Mouse (Mus musculus): Measurements from ENCODE around the gene Eif3i. TPM values are rescaled to one million over a fixed set of nuclear protein-coding genes. Genes with fewer than 3 reads are reported as not detected.

Eif3i gene
- 100 to 1,000 TPM; 135 to 141 TPM for total RNA-seq (2021)
- long read RNA-seq, experiment 1, transcript Eif3i-201 (11 exons, 1,123 nt): major isoform, 71 of 95 reads
- long read RNA-seq, experiment 1, partial matches to known transcripts: 22 of 95 reads
- long read RNA-seq, experiment 1, other reads (novel, unspliced or antisense): 2 of 95 reads
- long read RNA-seq, experiment 2, transcript Eif3i-201 (11 exons, 1,123 nt): major isoform, 67 of 81 reads
- long read RNA-seq, experiment 2, partial matches to known transcripts: 13 of 81 reads
- long read RNA-seq, experiment 2, other reads (novel, unspliced or antisense): 1 of 81 reads

DNA sequence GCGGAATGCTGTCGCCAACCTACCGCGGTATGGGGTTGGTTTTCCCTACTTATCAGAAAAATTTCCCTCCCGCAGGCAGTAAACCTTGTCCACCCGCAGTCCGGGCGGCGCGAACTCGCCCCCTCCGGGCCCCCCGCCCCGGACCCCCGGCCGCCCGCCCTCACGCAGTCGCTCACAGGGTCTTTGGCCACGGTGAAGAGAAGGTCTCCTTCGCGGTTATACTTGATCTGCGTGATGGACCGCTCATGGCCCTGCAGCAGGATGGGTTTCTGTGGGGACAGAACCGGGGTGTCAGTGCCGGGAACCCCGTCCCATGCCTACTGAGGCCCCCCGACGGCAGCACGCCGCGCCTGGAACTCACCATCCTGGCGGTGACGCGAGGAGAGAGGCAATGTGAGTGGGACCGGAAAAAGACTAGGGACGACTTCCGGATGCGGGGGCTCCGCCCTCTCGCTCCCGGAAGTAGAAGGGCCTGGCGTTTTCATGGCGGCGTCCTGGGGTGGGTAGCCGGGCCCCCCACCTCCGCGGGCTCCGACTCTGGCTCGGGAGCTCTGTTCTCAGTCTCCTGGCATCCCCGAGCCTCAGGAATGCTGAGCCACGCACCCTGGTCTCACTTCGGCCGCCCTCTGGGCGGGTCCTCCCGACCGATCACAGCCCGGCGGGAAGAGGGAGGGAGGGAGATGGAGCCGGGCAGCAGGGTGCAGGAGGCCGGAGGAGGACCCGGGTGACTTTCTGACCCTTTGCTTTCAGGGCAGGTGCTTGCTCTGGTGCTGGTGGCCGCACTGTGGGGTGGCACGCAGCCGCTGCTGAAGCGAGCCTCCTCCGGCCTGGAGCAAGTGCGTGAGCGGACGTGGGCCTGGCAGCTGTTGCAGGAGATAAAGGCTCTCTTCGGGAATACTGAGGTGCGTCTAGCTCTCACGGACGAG is at the start of gene Eif3i, which contains the start of gene Tmem234:
TSS of gene Eif3i (minus strand) at position 416 of the 926 bp plus-strand sequence.
TSS of gene Tmem234 (plus strand) at position 436 of the 926 bp plus-strand sequence.
- intact Hi-C loops (cut with DNase I; ENCODE audit: low total_unique reads): no loop called here

DNA sequence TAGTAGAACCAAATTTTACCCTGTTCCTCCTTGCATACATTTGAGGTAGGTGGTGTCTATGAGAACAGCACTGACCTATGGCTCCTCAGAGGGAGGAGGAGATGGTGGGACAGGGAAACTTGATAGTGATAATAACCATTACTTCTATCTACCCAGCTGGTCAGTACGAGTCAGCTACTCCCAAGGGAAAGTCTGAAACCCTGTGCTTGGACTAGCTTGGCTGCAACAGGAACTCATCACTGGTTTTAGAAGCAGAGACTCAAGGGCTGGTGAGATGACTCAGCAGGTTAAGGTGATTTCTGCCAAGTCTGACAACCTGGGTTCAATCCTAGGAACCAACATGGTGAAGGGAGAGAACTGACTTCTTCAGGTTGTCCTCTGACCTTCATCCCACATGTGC is 48.2 kb upstream of the Eif3i start:
- intact Hi-C loops (cut with DNase I; ENCODE audit: low total_unique reads): loop anchor here (10.0 kb wide), 1 partner anchor 654 kb away; the partner anchor contains the start of gene Ak2
- DNase-seq: no peak

More for the DNA sequence above, at the start of gene Eif3i, which contains the start of gene Tmem234:
- DNase-seq: peak; percentile 82

DNA sequence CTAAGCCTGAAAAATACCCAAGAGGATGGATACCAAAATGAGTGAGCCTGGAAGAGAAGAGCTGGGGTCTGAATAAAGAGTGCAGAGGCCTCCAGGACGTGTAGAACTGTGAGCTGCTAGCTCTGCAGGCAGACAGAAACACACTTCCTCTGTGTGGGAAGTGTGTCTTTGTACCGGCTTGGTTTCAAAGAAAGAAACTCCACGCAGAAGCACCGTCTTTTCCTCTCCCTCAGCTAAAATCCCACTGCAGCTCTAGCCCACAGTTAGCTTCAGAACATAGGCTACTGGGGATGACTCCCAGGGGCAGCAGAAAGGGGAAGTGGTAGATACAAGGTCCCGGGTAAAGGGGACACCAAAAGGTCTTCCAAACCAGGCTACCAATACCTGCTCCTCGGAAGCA is 44.8 kb upstream of the Eif3i start:
- intact Hi-C loops (cut with DNase I; ENCODE audit: low total_unique reads): loop anchor here (10.0 kb wide), 1 partner anchor 650 kb away; the partner anchor contains the start of gene Ak2
- DNase-seq: no peak

DNA sequence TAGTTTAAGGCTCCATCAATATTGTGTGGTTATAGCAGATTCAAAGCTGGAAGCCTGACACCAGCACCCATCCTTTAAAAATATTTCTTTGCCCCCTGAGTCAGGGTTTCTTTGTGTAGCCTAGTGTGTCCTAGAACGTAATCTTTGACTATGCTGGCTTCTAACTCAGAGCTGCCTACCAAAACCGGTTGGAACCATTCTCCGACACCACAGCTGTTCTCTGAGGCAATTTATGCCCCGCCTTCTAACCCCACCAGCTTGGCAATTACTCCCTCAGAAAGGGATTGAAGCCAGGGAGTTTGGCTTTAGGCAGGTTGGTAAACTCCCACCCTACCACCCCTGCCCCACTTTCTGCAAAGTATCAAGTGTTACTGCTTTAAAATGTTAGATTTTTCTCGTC is 41.3 kb upstream of the Eif3i start:
- intact Hi-C loops (cut with DNase I; ENCODE audit: low total_unique reads): loop anchor here (10.0 kb wide), 1 partner anchor 647 kb away; the partner anchor contains the start of gene Ak2
- DNase-seq: no peak

DNA sequence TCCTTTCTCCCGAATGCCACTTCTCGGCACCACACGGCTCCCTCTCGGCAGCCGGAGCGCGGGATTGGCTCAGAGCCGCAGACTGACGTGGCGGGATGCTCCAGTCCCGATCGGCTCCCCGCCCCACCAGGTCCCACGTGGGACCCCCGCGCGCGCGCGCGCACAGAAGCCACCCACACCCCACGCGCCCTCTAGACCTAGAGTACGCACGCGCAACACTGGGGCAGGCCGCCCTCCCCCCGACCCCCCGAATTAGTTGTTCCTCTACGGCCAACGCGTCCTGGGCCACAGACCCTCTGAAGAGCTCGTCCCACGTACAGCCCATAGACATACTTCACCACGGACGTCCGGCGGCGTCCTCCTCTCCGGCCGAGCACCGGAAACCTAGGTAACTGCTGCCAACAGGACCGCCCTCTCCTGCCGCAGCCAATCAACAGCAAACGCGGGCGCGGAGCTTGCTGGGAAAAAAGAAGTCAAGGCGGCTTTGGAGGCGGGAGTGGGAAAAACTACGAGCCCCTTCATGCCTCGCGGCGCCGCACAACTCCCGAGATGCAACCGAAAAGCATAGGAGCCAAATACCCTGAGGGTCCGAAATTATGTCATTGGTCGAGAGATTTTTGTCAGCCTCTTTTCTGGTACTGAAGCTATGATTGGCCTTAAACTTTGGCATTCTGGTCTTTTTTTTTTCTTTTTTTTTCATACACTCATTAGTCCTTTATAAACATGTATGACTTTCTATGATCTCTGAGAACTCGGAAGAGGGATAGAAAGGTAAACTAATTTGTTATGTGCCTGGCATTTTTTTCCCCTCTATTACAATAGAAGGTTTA is 40.4 kb upstream of the Eif3i start, which contains the start of gene Txlna:
TSS of gene Txlna (minus strand) at position 428 of the 830 bp plus-strand sequence.
- intact Hi-C loops (cut with DNase I; ENCODE audit: low total_unique reads): loop anchor here (10.0 kb wide), 1 partner anchor 646 kb away; the partner anchor contains the start of gene Ak2
- DNase-seq: peak; percentile 97

DNA sequence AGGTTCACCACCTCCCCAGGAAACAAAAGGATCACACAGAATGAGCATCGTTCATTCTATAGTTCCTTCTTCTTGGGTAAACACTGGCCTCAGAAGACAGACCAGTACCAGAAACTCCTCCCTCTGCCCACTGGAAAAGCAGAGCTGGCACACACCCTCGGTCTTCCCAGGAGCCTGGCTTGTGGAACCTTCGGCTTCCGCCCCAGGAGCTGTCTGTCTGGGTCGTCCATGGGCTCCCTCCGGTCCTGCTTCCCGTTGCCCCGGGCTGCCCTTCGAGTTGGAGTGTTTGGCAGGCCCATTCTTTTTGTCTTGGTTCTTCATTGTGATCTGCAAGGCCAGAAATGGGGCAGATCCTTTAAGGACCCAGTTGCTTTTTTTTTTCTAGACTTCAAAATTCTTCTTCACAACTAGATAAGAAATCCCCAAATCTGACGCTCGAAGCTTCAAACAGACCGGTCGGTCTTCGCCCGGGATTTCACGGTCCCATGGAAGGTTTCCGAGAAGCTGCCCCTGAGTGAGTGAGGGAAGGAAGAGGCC is 39.7 kb upstream of the Eif3i start:
- peak; percentile 50 for DNase-seq
- intact Hi-C loops (cut with DNase I; ENCODE audit: low total_unique reads): loop anchor here (10.0 kb wide), 1 partner anchor 645 kb away; the partner anchor contains the start of gene Ak2

DNA sequence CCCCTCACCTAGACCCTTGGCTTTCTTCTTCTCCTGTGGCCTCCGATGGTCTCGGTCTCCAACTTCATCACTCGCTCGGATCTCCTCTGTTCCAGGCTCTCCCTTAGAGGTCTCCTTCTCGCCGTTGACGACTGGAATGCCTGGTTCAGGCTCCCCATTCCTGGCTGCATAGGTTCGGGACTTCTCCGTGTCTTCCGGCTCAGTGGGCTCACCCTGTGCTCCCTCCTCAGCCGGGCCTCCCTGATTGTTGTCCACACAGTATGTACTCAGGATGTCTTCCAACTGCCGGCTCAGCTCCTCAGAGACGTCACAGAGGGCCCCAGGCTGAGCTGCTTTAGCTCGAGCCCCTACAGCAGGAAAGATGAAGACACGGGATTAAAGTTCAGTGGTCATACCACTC is 38.8 kb upstream of the Eif3i start:
- no peak for DNase-seq
- intact Hi-C loops (cut with DNase I; ENCODE audit: low total_unique reads): no loop called here

DNA sequence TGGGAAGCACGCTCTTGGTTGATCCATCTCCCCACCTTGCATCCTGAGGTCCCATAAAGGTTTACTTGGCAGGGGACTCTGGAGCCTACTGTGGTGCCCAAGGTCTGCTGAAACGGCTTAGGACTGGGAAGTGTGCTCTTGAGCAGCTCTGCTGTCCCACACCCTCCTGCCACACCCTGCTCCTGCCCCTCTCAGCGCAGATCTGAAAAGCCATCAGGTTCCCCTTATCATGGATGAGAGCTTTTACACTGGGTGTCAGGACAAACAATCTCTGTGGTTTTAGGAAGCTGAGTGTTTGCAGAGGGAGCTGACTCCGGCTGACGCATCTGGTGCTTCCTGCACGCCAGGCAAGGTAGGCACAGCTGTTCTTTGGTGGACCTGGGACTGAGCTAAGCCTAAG is 33.4 kb upstream of the Eif3i start:
- DNase-seq: no peak
- intact Hi-C loops (cut with DNase I; ENCODE audit: low total_unique reads): no loop called here

DNA sequence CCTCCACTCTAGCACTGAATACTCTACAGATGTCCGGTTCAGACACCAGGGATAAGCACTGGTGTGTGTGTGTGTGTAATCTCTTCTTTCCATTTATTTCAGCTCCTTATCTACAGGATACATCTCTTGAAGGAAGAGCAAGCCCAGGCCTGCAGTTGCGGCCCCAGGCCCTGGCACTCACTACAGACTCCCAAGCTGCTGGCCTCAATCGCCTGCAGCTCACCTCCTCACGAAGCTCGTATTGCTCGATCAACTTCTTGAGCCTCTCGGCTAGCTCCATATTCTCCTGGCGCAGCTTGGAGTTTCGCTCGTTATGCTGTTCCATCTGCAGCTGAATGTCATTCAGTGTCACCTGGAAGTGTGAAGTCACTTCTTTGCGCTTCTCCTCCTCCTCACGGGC is 31.4 kb upstream of the Eif3i start:
- no peak for DNase-seq
- intact Hi-C loops (cut with DNase I; ENCODE audit: low total_unique reads): no loop called here

DNA sequence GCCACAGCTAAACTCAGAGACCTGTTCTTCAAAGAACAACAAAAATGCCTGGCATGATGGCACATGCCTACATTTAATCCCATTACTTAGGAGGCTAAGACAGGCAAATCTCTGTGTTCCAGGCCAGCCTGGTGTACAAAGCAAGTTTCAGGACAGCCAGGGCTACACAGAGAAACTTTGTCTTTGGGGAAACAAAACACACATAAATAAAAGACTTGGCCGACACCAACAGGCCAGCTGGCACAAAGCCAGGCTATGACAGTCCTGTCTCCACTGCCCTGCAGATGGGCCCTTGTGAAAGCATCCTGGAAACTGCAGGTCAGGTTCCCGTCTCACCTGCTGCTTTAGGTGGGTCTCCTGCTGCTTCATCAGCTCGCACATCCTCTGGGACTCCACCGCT is 30.5 kb upstream of the Eif3i start:
- intact Hi-C loops (cut with DNase I; ENCODE audit: low total_unique reads): no loop called here
- DNase-seq: no peak

DNA sequence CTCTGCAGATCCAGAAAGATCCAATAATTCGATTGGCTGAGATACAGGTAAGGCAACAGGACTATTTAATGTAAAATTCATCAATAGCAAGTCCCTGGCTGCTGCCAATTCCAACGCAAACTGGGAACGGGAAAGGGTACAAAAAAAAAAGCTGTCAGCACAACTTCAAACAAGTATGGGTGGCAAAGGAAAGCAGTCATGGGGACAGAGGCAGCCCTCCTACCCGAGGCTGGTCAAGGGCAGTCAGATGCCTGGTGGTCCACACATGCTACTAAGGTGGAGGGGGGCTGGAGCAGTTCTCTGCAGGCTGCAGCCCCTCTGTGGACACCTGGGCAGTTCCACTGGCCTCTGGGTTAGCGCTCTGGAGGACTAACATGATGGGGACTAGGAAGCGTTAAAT is 25.6 kb upstream of the Eif3i start:
- intact Hi-C loops (cut with DNase I; ENCODE audit: low total_unique reads): no loop called here
- DNase-seq: no peak

DNA sequence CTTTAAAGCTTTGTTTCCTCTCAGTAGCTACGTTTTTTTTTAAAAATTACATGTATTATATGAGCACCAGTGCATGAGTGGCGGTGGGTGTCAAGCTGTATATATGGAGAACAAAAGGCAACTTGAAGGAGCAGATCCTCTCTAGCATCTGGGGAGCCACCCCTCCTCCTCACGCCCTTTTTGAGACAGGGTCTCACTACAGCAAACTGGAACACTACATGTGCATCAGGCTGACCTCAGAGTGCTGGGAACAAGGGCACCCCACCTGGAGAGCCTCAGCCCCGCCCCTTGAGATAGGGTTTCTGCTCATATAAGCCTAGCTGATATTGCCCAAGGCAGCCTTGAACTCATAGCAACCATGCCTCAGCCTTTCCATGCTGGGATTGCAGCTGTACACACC is 25.0 kb upstream of the Eif3i start:
- intact Hi-C loops (cut with DNase I; ENCODE audit: low total_unique reads): no loop called here
- no peak for DNase-seq

DNA sequence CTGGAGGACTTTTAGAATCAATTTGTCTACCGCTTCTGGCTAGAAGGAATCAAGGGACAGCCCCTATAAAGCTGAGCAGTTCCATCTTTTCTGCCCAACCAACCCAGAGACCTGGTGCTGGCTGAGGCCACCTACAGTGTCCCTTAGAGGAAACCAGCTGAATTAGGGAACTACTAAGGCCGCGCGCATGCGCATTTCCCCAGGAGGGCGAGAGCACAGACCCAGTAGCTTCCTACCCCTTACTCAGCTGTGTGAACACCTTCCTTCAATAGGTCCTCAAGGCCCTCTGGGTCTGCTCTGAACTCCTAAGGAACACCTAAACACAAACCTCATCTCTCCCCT is 24.6 kb upstream of the Eif3i start:
- peak; percentile 57 for DNase-seq
- intact Hi-C loops (cut with DNase I; ENCODE audit: low total_unique reads): no loop called here

DNA sequence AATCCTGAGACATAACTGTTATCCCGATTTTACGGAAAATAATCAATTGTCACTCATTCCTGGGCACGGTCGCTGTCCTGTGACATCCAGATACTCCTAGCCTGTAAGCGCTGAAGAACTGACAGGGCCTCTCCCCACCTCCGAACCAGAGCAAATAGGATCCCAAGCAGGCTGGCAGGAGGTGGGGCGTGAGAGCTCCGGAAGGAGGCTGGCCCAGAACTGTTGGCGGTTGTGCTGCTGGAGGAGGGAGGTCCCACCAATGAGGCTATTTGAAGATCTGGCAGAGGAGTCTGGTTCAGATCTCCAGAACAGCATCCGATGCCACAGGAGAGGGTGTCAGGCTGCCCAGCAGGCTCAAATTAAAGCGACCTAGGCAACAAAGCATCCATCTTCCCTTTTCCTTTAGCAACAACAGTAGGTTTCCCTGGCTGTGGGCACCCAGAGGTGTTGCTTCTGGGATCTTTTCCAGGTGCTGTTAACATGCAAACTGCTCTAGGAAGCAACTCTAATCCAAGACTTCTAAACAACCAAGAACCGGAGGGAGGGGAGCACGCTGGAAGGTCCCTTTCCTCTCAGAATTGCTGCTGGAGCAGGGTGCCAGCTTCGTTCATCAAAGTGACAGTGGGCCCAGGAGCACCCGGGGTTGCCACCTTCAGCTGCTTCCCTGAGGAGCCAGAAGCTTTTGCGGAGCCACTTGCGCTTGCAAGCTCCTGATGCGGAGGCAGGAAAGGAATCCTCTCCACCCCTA is 24.0 kb upstream of the Eif3i start:
- DNase-seq: peak; percentile 91
- intact Hi-C loops (cut with DNase I; ENCODE audit: low total_unique reads): no loop called here

DNA sequence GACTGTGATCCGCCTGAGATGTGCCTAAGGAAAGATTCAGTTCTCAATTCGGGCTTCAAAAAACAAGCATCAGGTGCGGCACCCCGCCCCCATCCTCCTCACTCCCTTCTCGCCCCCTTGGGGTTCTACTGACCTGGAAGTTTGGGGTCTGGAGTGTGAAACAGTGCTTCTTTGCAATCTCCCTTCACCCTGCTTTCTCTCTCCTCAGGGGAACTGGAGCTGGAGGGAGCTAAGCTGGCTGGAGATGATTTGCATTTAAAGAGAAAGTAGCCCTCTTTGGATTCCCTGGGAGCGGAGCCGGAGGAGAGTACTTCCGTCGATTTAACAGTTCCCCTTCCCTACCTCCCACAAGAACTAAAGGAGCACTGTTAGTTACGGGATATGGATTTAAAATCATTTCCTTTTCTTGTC is 23.2 kb upstream of the Eif3i start, which contains the start of gene Ccdc28b:
TSS of gene Ccdc28b (minus strand) at position 267 of the 411 bp plus-strand sequence.
- intact Hi-C loops (cut with DNase I; ENCODE audit: low total_unique reads): no loop called here
- DNase-seq: peak; percentile 33

DNA sequence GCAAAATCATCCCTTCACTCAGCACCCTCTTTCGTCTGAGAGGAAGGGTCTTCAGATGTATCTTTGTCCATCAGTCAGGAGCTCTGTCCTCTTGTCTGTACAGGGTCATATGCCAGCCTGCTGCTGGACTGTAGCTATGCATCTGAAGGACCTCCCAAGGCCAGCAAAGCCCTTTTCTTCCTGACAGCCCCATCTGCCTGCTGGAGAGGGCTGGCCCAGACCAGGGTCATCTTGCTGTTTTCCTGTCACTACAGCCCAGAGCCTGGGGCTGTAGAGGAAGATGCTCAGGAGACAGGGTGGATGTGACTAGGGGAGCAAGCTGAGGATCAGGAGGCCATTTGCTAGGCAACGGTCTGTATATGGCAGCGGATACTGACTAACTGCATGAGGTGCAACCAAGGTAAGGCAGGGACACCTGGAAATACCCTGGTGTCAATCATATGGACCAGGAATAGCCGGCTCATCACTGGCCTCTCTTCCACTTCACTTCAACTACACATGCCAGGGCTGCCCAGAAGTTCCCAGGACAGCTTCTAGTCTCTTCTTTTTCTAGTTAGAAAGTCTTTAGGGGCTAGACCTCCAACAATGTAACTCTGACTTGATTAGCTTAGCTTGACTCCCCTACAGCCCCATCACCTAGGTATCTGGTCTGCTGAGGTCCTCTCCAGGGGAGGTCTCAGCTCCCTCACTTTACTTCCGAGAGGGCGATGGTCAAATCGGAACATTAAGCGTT is 22.5 kb upstream of the Eif3i start:
- no peak for DNase-seq
- intact Hi-C loops (cut with DNase I; ENCODE audit: low total_unique reads): no loop called here

DNA sequence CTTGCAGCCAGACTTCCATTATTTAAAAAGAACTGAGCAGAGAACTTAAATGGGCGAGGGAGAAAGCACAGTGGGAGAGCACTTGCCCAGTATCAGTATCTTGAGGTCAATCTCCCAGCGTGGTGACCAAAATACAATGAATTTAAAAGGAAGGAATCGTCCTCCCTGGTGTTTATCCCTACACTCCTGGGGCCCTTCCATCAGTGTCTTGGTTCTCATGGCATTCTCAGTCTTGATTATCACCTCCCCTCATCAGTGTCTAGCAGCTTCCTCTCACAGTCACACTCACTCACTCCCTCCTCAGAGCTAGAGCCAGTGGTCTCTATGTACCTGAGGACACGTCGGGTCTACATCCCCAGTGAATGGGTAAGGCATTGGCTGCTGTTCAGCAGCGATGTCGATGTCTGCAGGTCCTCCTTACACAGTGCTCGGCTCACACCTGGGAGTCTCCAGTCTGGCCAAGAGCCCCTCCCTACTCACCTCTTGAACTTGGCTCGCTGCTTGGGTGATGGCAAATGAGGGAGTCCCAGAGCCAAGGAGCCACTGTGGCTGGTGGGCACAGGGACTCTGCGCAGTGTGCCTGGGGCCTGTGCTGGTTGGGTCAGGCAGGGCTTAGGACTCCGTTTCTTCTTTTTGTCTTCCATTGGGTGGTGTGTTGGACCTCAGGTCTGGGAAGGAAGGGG is 21.8 kb upstream of the Eif3i start:
- intact Hi-C loops (cut with DNase I; ENCODE audit: low total_unique reads): no loop called here
- no peak for DNase-seq
